In the genomic region with DNA sequence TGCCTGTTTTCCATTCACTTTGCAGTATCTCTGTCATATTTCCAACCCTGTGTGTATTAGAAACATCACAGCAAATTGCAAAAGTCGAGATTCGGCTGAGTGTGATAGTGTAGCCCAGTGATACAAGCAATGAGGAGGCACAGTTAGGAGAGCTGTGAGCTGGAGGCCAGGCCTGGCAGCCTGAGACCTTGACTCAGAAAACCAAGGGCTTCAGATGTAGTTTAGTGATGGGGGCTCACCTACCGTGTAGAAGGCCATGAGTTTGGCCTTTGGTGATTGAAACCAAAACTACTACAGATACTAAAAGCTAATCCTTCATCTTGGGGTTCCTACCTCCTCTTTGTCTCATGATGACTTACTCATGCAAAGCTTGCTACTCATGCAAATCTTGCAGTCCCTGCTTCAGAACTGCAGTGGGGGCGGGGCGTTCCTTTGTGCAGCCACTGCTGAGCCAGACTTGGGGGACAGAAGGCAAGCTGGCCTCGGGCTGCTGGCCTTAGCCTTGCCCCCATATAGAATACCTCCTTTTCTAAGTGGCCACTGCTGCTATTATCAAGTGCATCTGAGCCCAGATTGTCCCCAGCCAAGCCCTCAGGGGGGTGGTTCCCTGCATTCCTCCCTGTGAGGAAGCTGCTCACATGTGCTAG, we compare ENCODE assay signal across 18 mouse cellular contexts.
A peak's percentile ranks its signal among the peaks of the same experiment; 100 is the strongest.
DNase-seq lines count a peak whose midpoint lies in the region; ATAC-seq lines count a peak whose summit lies in the region.
"Had no signal": no experiment of that assay in that cellular context is flagged by ENCODE, and none has a peak within 500 bp of the region (broad histone marks: within the 10 kb centered on the region; RNA-seq: fewer than 3 reads in every experiment).

No protein-coding gene starts in this region.

- H3K9me3 ChIP-seq in forebrain, embryonic 12.5 days = no peaks in the 10 kb centered on the region
- no peaks in the 10 kb centered on the region for H3K9me3 ChIP-seq in forebrain, embryonic 16.5 days (ENCODE audit: control insufficient read depth, low read length)
- no peaks in the 10 kb centered on the region for H3K9me3 ChIP-seq in neural tube, embryonic 11.5 days (ENCODE audit: control insufficient read depth, low read length)
- no peaks in the 10 kb centered on the region for H3K9me3 ChIP-seq in neural tube, embryonic 15.5 days (replicated peaks)
- H3K9me3 ChIP-seq in hindbrain, embryonic 12.5 days (replicated peaks) = no peaks in the 10 kb centered on the region
- H3K9me3 ChIP-seq: intestine, embryonic 15.5 days; limb, embryonic 10.5 days; liver, embryonic 15.5 days had no signal

- H3K27me3 ChIP-seq in forebrain, embryonic 12.5 days = no peaks in the 10 kb centered on the region
- no peaks in the 10 kb centered on the region for H3K27me3 ChIP-seq in forebrain, embryonic 16.5 days (replicated peaks; ENCODE audit: control insufficient read depth, insufficient read depth, low read length)
- no peaks in the 10 kb centered on the region for H3K27me3 ChIP-seq in neural tube, embryonic 11.5 days (ENCODE audit: control insufficient read depth, insufficient read depth, low read length)
- no peaks in the 10 kb centered on the region for H3K27me3 ChIP-seq in neural tube, embryonic 15.5 days (replicated peaks)
- H3K27me3 ChIP-seq in hindbrain, embryonic 12.5 days = no peaks in the 10 kb centered on the region
- H3K27me3 ChIP-seq: intestine, embryonic 15.5 days; liver, embryonic 15.5 days had no signal

- H3K4me3 ChIP-seq in forebrain, embryonic 12.5 days (replicated peaks) = no peak overlapping the region
- H3K4me3 ChIP-seq in forebrain, embryonic 16.5 days (replicated peaks; ENCODE audit: low read length) = no peak overlapping the region
- H3K4me3 ChIP-seq in neural tube, embryonic 11.5 days (ENCODE audit: low read depth, low read length) = no peak overlapping the region
- H3K4me3 ChIP-seq in neural tube, embryonic 15.5 days (replicated peaks) = no peak overlapping the region
- H3K4me3 ChIP-seq in hindbrain, embryonic 12.5 days = no peak overlapping the region
- H3K4me3 ChIP-seq: heart, adult 2 months; intestine, embryonic 15.5 days; limb, embryonic 10.5 days; liver, embryonic 15.5 days; myocyte had no signal

- 58% methylated on average over 6 of the region's 6 CpGs for WGBS in forebrain, embryonic 12.5 days
- 61% methylated on average over 6 of the region's 6 CpGs for WGBS in forebrain, embryonic 16.5 days
- 68% methylated on average over 6 of the region's 6 CpGs for WGBS in neural tube, embryonic 11.5 days
- 73% methylated on average over 6 of the region's 6 CpGs for WGBS in neural tube, embryonic 15.5 days
- 53% methylated on average over 6 of the region's 6 CpGs for WGBS in hindbrain, embryonic 12.5 days

- no peak overlapping the region for H3K4me2 ChIP-seq in forebrain, embryonic 12.5 days
- no peak overlapping the region for H3K4me2 ChIP-seq in forebrain, embryonic 16.5 days (ENCODE audit: low read length)
- no peak overlapping the region for H3K4me2 ChIP-seq in neural tube, embryonic 11.5 days (ENCODE audit: low read depth)
- no peak overlapping the region for H3K4me2 ChIP-seq in neural tube, embryonic 15.5 days
- no peak overlapping the region for H3K4me2 ChIP-seq in hindbrain, embryonic 12.5 days (replicated peaks)
- H3K4me2 ChIP-seq: intestine, embryonic 15.5 days; liver, embryonic 15.5 days had no signal

- no peaks in the 10 kb centered on the region for H3K36me3 ChIP-seq in forebrain, embryonic 12.5 days (replicated peaks)
- no peaks in the 10 kb centered on the region for H3K36me3 ChIP-seq in forebrain, embryonic 16.5 days (ENCODE audit: control insufficient read depth, insufficient read depth)
- no peaks in the 10 kb centered on the region for H3K36me3 ChIP-seq in neural tube, embryonic 11.5 days (ENCODE audit: control insufficient read depth, insufficient read depth, low read length)
- no peaks in the 10 kb centered on the region for H3K36me3 ChIP-seq in neural tube, embryonic 15.5 days
- H3K36me3 ChIP-seq in hindbrain, embryonic 12.5 days = no peaks in the 10 kb centered on the region
- H3K36me3 ChIP-seq: intestine, embryonic 15.5 days; limb, embryonic 10.5 days; liver, embryonic 15.5 days had no signal

- ATAC-seq in forebrain, embryonic 12.5 days (ENCODE audit: low FRiP score) = peak; percentile 55; the same call in 1 of the 2 replicates
- ATAC-seq in forebrain, embryonic 16.5 days = no peak
- peak; percentile 74 for ATAC-seq in neural tube, embryonic 11.5 days (ENCODE audit: insufficient read depth, low FRiP score, low TSS enrichment)
- no peak for ATAC-seq in neural tube, embryonic 15.5 days (ENCODE audit: low FRiP score)
- peak; percentile 71 for ATAC-seq in hindbrain, embryonic 12.5 days (ENCODE audit: low FRiP score)
- ATAC-seq: intestine, embryonic 15.5 days had no signal

- peak; percentile 34 for DNase-seq in neural tube, embryonic 11.5 days (ENCODE audit: low spot score)
- DNase-seq in retina, postnatal 1 day = peak; percentile 42
- no peak for DNase-seq in ovary, adult 18-20 months (ENCODE audit: low spot score)
- DNase-seq in testis, postnatal 10 days (ENCODE audit: low spot score) = no peak
- DNase-seq: adrenal gland, postnatal 36 days; cerebellum, postnatal 25 days; heart, adult 2 months; heart, postnatal 10 days; kidney, postnatal 36 days; lung, postnatal 4 days had no signal

- no peak overlapping the region for H3K27ac ChIP-seq in forebrain, embryonic 12.5 days
- no peak overlapping the region for H3K27ac ChIP-seq in forebrain, embryonic 16.5 days (ENCODE audit: low read length)
- no peak overlapping the region for H3K27ac ChIP-seq in neural tube, embryonic 11.5 days (ENCODE audit: low read depth, low read length)
- no peak overlapping the region for H3K27ac ChIP-seq in neural tube, embryonic 15.5 days (replicated peaks)
- no peak overlapping the region for H3K27ac ChIP-seq in hindbrain, embryonic 12.5 days
- H3K27ac ChIP-seq: heart, adult 2 months; intestine, embryonic 15.5 days; limb, embryonic 10.5 days; liver, embryonic 15.5 days had no signal

- H3K9ac ChIP-seq in forebrain, embryonic 12.5 days = no peak overlapping the region
- no peak overlapping the region for H3K9ac ChIP-seq in forebrain, embryonic 16.5 days (replicated peaks; ENCODE audit: low read depth, low read length)
- no peak overlapping the region for H3K9ac ChIP-seq in neural tube, embryonic 11.5 days (ENCODE audit: low read length)
- no peak overlapping the region for H3K9ac ChIP-seq in neural tube, embryonic 15.5 days (replicated peaks)
- H3K9ac ChIP-seq in hindbrain, embryonic 12.5 days = no peak overlapping the region
- H3K9ac ChIP-seq: intestine, embryonic 15.5 days; liver, embryonic 15.5 days had no signal

- H3K4me1 ChIP-seq in forebrain, embryonic 12.5 days = peaks cover 10% of the 10 kb centered on the region
- no peaks in the 10 kb centered on the region for H3K4me1 ChIP-seq in forebrain, embryonic 16.5 days (replicated peaks; ENCODE audit: control insufficient read depth, insufficient read depth, low read length)
- H3K4me1 ChIP-seq in neural tube, embryonic 11.5 days (ENCODE audit: control insufficient read depth, insufficient read depth, low read length) = 0 out of 2 replicates have a peak, but pooled peaks cover 3% of the 10 kb centered on the region
- no peaks in the 10 kb centered on the region for H3K4me1 ChIP-seq in neural tube, embryonic 15.5 days
- H3K4me1 ChIP-seq in hindbrain, embryonic 12.5 days = peaks cover 9% of the 10 kb centered on the region; the same call in 1 of the 2 replicates
- H3K4me1 ChIP-seq: intestine, embryonic 15.5 days; limb, embryonic 10.5 days had no signal

Comparison
In these comparisons a context has a peak if more than half of its experiments do, and no peak if none do; other contexts are left out.
1. ATAC-seq: peak in forebrain, embryonic 12.5 days (single experiment), neural tube, embryonic 11.5 days (single experiment) and hindbrain, embryonic 12.5 days (single experiment); none in forebrain, embryonic 16.5 days (single experiment) and neural tube, embryonic 15.5 days (single experiment).
2. DNase-seq: peak in neural tube, embryonic 11.5 days (single experiment) and retina, postnatal 1 day (single experiment); none in ovary, adult 18-20 months (single experiment) and testis, postnatal 10 days (single experiment).